Mouse (Mus musculus): ENCODE data around the gene Rpgrip1l.

- no peak for TF ChIP-seq CTCF (IDR thresholded peaks at IDR 0.05; ENCODE audit: low read depth)
- no peak for TF ChIP-seq EP300 (optimal IDR thresholded peaks at IDR 0.05)
Observed at GRCm38 (mm10) chr8:91209658-91210057, 103.4 kb downstream of the Rpgrip1l start.

Data from stomach, postnatal 0 days (tissue).